Mouse (Mus musculus): ENCODE data around the gene Amy2a3. TPM values are rescaled to one million over a fixed set of nuclear protein-coding genes. Genes with fewer than 3 reads are reported as not detected.
"Not testable (repeated sequence)": the region's sequence is repeated elsewhere in the genome, so short reads cannot be mapped to it uniquely, and the experiment has no call there.

Gene Amy2a3
- not detected in 2 replicates for polyA plus RNA-seq (2012; ENCODE audit: insufficient read depth, insufficient read length, missing spikeins)

GRCm38 (mm10) chr3:113323952-113324351, at the start of gene Amy2a3:
Gene Amy2a3, minus strand, starts transcription at chr3:113324052.
- not testable (repeated sequence) for H3K4me3 ChIP-seq (ENCODE audit: insufficient read depth, low read depth, low read length); H3K27ac ChIP-seq (replicated peaks; ENCODE audit: low read depth, low read length); H3K4me1 ChIP-seq (ENCODE audit: control insufficient read depth, insufficient read depth, insufficient read length, low read length)

- H3K27ac ChIP-seq (replicated peaks; ENCODE audit: low read depth, low read length); H3K4me1 ChIP-seq (ENCODE audit: control insufficient read depth, insufficient read depth, insufficient read length, low read length); H3K4me3 ChIP-seq (ENCODE audit: insufficient read depth, low read depth, low read length): not testable (repeated sequence)
Measured at GRCm38 (mm10) chr3:113356558-113356957, 32.7 kb upstream of the Amy2a3 start, which contains the start of gene Amy2a2. Gene Amy2a2, minus strand, starts transcription at chr3:113356658.

DNA sequence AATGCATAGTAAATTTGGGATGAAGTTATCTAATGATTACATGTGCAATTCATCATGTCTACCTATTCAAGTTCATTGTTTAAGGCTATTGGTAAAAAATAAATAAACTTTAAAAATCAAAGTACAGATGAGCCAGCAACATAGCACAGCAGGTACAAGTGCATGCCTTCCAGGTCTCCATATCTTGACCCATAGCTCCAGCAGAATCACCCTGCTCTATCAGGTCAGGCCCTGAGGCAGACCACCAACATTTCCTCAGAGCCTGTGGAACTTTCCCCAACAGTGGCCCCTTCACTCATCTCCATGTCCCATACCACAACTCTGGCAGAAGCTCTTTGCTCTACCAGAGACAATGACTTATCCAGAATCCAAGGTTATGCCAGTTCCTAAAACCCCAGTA, 21.6 kb upstream of the Amy2a3 start:
- not testable (repeated sequence) for H3K4me1 ChIP-seq (ENCODE audit: control insufficient read depth, insufficient read depth, insufficient read length, low read length); H3K27ac ChIP-seq (replicated peaks; ENCODE audit: low read depth, low read length); H3K4me3 ChIP-seq (ENCODE audit: insufficient read depth, low read depth, low read length)

- not testable (repeated sequence) for H3K4me1 ChIP-seq (ENCODE audit: control insufficient read depth, insufficient read depth, insufficient read length, low read length); H3K4me3 ChIP-seq (ENCODE audit: insufficient read depth, low read depth, low read length); H3K27ac ChIP-seq (replicated peaks; ENCODE audit: low read depth, low read length)
Measured at GRCm38 (mm10) chr3:113312937-113313336, 10.9 kb downstream of the Amy2a3 start.

DNA sequence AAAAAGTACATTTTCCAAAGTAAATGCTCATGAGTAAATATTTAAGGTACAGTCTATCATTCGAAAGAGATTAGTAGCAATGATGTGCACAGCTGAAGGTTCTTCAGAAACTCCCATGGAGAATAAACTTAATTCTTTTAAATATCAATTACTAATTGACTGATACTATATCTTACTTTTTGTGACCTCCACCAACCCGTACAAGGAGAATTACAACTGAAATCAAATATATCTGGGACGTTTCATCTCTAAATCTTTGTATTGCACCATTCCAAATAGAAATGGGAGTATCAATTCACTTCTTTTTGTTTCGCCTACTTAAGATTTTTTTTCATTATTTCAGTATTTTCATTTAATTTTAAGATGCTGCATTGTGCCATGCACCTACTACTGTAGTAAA, 32.5 kb downstream of the Amy2a3 start, which contains the start of gene Amy2a4:
Amy2a4 (minus strand) TSS at position 101 of the 400 bp plus-strand sequence.
- not testable (repeated sequence) for H3K4me1 ChIP-seq (ENCODE audit: control insufficient read depth, insufficient read depth, insufficient read length, low read length); H3K4me3 ChIP-seq (ENCODE audit: insufficient read depth, low read depth, low read length); H3K27ac ChIP-seq (replicated peaks; ENCODE audit: low read depth, low read length)

- not testable (repeated sequence) for H3K4me3 ChIP-seq (ENCODE audit: insufficient read depth, low read depth, low read length); H3K27ac ChIP-seq (replicated peaks; ENCODE audit: low read depth, low read length); H3K4me1 ChIP-seq (ENCODE audit: control insufficient read depth, insufficient read depth, insufficient read length, low read length)
Measured at GRCm38 (mm10) chr3:113280285-113280684, 43.6 kb downstream of the Amy2a3 start.

DNA sequence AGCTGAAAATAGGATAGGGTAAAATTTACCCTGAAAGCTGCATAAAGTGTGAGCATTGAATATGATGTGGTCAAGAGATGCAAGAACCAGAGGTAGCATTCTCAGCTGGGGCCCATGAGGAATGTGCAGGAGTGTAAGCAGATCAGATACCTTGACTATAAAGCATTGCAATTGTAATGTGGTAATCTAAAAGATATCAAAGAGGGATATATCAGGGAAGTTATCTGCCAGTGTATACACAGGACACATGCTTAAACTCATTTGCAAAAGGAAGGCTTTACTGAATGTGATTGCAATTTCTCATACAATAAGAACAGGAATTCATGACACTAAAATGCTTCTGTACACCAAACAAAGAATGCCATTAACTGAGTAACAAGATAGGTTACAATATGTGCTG, 44.3 kb downstream of the Amy2a3 start:
- not testable (repeated sequence) for H3K4me3 ChIP-seq (ENCODE audit: insufficient read depth, low read depth, low read length); H3K27ac ChIP-seq (replicated peaks; ENCODE audit: low read depth, low read length); H3K4me1 ChIP-seq (ENCODE audit: control insufficient read depth, insufficient read depth, insufficient read length, low read length)

Other genes with a start within 250 kb of the Amy2a3 start
- gene Amy2a5, start 65.2 kb downstream of the Amy2a3 start, polyA plus RNA-seq (2012; ENCODE audit: insufficient read depth, insufficient read length, missing spikeins), result not detected in 2 replicates
- gene Amy2a4, start 32.6 kb downstream of the Amy2a3 start, polyA plus RNA-seq (2012; ENCODE audit: insufficient read depth, insufficient read length, missing spikeins), result not detected in 2 replicates
- gene Amy2a2, start 32.6 kb upstream of the Amy2a3 start, polyA plus RNA-seq (2012; ENCODE audit: insufficient read depth, insufficient read length, missing spikeins), result not detected in 2 replicates
- not detected in 2 replicates for gene Amy2a1, start 208.4 kb upstream of the Amy2a3 start, polyA plus RNA-seq (2012; ENCODE audit: insufficient read depth, insufficient read length, missing spikeins)

All from brown adipose tissue, adult 24 weeks (tissue).